Mouse (Mus musculus): ENCODE results near the gene Hyal3.

Gene Hyal3

GRCm38 (mm10) chr9:107594281-107595062 lies 13.9 kb downstream of the Hyal3 start:
- no peak for DNase-seq (ENCODE audit: low spot score in 2 of 2)

DNA sequence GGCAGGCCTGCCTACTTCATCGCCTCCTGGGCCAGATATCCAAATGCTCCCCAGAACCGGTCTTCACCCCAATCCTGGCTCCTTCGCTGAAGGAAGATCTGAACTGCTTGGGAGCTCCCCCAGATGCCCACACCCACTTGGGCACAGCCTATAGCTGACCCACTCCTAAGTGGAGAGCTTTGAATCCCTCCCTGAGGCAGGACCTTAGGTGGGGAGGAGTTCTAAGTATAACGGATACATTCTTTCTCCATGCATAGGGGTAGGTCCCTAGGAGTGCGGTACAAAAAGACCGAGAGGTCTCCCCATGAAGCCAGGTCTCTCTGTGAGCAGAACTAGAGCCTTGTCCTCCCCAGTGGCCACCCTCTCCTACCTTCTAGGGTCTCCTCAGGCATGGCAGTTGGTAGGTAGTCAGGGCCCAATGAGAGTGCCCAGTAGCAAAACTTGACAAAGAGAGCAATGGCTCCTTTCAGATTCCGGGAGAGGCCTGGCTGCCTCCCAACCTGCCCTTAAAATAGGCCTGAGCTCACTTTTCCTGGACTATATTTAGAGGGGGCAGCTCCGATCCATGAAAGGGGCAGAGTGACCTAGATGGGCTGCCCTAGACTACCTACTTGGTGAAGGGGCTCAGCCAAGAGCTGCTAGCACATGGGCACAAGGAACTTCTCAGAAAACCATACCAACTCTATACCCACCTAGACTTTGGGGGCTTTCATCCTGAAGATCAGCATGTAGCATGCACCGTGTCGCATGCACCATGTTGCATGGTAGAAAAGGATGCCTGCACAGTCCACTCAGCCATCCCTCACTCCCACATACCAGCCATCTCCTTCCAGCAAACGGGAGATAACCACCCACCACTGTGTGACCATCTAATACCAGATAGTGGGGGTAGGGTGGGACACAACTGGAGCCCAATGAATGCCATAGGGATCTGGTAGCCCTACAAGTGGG lies 16.3 kb downstream of the Hyal3 start:
- no peak for DNase-seq (ENCODE audit: low spot score in 2 of 2)

DNA sequence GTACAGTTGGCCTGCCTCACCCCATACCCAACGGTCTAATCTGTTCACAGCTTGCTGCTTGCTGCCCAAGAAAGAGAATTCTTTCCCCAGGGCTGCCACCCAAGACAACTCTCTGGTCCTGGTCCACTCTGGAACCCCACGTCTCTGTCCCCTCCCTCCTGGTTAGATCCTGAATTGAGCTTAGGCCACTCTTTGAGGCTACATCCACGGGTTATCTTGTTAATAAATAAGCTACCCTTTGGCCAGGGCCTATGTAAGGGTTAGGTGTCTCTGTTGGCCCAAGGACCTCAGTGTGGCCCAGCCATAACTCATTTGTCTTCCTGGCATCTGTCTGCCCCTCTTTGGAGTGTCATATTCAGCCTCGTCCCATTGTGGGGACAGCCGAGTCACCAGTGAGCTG lies 17.8 kb downstream of the Hyal3 start:
- no peak for DNase-seq (ENCODE audit: low spot score in 2 of 2)

GRCm38 (mm10) chr9:107599433-107599832 lies 18.8 kb downstream of the Hyal3 start:
- no peak for DNase-seq (ENCODE audit: low spot score in 2 of 2)

DNA sequence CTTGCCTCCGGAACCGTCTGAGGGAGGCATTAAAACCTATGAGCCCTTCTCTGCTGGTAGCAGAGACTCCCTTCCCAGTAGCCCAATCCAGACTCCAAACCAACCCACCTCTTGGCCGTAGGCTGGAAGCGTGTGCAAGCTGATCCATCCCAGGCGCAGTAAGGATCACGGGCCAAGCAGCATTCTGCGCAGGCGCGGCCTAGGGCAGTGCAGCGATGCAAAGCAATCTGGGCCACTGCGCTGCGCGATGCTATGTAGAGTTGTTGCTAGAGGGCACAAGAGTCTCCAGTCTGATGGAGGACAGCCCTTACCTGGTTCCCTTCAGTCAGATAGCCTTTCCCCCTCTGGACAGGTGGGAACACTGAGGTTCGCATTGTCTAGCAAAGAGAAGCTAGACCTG lies 19.2 kb downstream of the Hyal3 start:
- no peak for DNase-seq (ENCODE audit: low spot score in 2 of 2)

DNA sequence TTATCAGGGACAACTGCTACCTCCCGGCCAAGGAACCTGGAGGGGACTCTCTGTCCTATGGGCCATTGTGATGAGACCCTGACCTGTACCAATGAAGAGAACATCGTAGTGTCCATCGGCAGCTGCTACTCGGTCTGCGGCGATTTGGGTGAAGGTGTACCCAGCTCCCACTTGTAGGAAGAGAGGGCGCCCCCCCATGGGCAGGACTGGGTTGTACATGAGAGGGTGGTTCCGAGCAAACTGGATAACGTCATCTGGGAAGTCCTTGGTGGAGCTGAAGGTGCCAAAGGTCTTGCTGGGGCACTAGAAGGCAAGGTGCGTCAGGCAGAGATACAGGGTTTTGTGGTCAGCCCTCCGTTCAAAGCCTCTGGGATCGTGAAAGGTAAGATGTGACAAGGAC lies 20.1 kb downstream of the Hyal3 start:
- peak in 1 of 2 experiments; percentile 56 for DNase-seq (ENCODE audit: low spot score in 2 of 2)

- peak in 1 of 2 experiments; percentile 27 for DNase-seq (ENCODE audit: low spot score in 2 of 2)
These were observed 20.7 kb downstream of the Hyal3 start for GRCm38 (mm10) chr9:107601275-107601674.

- DNase-seq (ENCODE audit: low spot score in 2 of 2), result peak; percentile 96 to 97
These were observed 21.5 kb downstream of the Hyal3 start for GRCm38 (mm10) chr9:107602068-107602648.

GRCm38 (mm10) chr9:107603251-107603650 lies 22.6 kb downstream of the Hyal3 start:
- DNase-seq (ENCODE audit: low spot score in 2 of 2), result peak in 1 of 2 experiments; percentile 43

DNA sequence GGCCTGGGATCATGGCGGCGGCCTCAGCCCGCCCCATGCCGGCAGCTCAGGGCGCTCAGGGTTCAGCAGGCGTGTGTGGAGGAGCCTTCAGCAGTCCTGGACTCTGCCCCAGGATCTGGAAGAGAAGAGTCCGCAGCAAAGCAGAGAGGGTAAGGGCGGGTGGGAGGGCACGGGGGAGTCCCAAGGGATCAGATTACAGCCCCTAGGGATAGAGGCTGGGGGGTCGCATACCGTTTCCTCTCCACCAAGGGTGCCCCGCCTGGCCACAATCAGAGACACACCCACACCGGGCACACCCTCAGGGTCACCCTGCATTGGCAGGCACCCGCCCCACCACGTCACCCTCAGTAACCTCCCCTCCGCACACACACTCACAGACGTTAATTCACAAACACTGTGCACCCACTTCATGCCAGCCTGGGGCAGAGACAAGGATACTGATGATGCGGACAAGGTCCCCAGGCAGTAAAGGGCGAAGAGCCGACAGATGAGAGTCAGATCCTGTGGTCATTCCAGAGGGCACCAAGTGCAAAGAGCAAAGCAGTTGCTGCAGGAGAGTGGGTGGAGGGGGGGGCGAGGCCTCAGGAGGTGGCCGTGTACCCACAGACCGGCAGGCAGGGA lies 24.5 kb downstream of the Hyal3 start:
- peak in 1 of 2 experiments; percentile 38 for DNase-seq (ENCODE audit: low spot score in 2 of 2)

GRCm38 (mm10) chr9:107606591-107606990 lies 26.0 kb downstream of the Hyal3 start:
- DNase-seq (ENCODE audit: low spot score in 2 of 2), result peak in 1 of 2 experiments; percentile 24

- no peak for DNase-seq (ENCODE audit: low spot score in 2 of 2)
These were observed 26.4 kb downstream of the Hyal3 start for GRCm38 (mm10) chr9:107607036-107607435.

DNA sequence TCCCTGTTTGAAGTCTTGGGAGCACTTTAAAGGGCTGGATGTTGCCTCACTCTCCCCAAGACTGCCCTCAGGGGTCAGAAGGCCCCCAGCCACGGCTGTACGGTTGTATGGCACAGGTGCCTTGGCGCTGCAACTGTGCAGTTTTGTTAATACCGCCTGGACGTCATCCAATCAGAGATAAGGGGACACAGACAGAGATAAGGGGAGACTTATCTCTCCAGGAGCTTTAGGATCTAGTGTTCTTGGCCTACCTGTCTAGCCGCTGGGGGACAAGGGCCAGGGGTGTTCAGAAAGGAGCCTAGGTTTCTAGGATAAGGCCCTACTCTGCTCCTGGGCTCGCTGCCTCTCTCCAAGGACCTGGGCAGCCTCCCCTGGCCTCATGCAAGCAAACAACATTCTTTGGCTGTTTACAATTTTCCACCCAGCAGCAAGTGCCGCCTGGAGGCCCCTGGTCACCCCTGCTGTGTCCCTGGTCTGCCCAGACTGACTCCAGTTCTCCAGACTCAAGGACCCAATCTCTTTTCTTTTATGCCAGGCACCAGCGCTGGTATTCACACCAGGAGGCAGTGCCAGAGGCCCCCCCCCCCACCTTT lies 27.1 kb downstream of the Hyal3 start:
- no peak for DNase-seq (ENCODE audit: low spot score in 2 of 2)

GRCm38 (mm10) chr9:107608741-107609432 lies 28.3 kb downstream of the Hyal3 start, which contains the start of gene Sema3b:
Gene Sema3b, minus strand, starts transcription at chr9:107609229.
- DNase-seq (ENCODE audit: low spot score in 2 of 2), result no peak

GRCm38 (mm10) chr9:107609433-107609830 lies 28.8 kb downstream of the Hyal3 start:
- no peak for DNase-seq (ENCODE audit: low spot score in 2 of 2)

DNA sequence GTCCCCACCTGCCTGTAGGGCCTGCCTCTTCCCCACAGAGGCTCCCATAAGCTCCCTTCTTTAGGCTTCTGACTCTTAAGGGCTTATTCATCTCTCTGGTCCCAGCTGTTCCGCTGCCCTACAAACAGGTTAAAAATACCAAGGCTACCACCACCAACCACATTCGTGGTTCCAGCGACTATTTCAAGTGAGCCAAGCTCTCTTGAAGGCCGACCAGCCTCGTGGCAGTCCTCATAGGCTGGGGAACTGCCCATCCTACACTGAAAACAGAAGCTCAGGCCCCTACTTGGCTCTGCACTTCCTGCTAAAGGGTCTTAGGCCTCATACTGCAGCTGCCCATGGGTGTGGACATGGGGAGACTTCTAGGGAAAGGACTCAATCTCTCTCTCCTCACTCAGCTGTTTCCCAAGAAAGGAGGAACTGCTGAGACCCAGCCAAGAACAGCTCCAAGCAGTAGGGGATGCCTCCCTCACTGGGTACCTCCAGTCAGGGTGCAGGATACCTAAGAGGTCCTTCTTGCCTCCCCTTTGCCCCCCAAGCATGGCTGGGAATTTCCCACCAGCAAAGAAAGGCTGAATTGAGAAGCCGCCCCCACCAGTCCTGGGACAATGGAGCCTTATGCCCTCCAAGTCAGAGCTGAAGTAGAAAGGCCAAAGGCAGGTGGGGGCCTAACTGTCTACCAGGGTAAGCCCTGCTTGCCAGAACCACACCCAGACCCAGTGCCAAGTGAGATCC lies 31.0 kb downstream of the Hyal3 start:
- DNase-seq (ENCODE audit: low spot score in 2 of 2), result no peak

DNA sequence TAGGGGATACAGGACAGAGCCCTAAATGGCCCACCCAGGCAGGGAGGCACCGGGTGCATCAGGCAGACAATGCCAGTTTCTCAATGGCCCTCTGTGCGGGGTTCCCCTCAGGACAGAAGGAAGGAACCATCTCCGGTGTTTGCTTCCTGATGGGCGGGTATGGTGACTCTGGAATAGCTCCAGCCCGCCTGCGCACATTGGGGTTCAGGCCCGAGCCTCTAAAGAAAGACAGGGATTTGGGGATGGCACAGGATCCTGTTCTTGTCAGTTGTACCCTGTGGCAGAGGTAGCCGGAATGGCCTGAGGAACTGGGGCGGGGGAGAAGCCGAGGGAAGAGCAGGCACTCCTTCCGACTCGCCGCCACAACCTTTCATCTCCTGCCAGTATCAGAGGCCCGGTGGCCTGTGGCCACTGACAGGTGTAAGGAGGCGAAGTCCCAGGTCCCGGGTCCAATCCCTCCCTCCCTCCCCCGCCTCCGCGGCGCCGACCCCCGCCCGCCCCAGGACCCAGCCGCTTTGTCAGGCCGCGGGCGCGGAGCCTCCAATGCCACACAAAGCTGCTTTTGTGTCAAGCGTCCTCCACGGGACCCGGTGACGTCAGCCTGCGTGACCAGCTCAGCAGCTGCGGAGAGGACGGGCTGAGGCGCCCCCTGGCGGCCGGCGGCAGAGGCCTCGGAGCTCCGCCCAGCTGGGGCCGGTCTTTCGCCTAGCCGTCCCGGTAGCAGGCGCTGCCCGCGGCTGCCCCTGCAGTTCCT lies 31.8 kb downstream of the Hyal3 start:
- DNase-seq (ENCODE audit: low spot score in 2 of 2), result peak; percentile 98 to 99

GRCm38 (mm10) chr9:107612945-107613569 lies 32.4 kb downstream of the Hyal3 start:
- DNase-seq (ENCODE audit: low spot score in 2 of 2), result peak in 1 of 2 experiments; percentile 26

GRCm38 (mm10) chr9:107615035-107615434 lies 34.4 kb downstream of the Hyal3 start:
- DNase-seq (ENCODE audit: low spot score in 2 of 2), result no peak

Measured in spleen, postnatal 10 days (tissue).